ENCODE assay signal across 13 mouse cellular contexts in genomic region chr13:104660042-104660680, GRCm38 (mm10).
"Had no signal": no experiment of that assay in that cellular context is flagged by ENCODE, and none has a peak within 500 bp of the region (broad histone marks: within the 10 kb centered on the region; RNA-seq: fewer than 3 reads in every experiment).

No protein-coding gene starts in this region.

- H3K4me1 ChIP-seq: limb, embryonic 12.5 days; liver, embryonic 13.5 days; midbrain, embryonic 15.5 days; neural tube, embryonic 12.5 days had no signal

- H3K9ac ChIP-seq: limb, embryonic 12.5 days; liver, embryonic 13.5 days; liver, postnatal 0 days; midbrain, embryonic 15.5 days; neural tube, embryonic 12.5 days had no signal

- H3K27me3 ChIP-seq: limb, embryonic 12.5 days; liver, embryonic 13.5 days; midbrain, embryonic 15.5 days; neural tube, embryonic 12.5 days had no signal

- H3K27ac ChIP-seq: kidney, postnatal 0 days; limb, embryonic 12.5 days; liver, embryonic 13.5 days; midbrain, embryonic 15.5 days; neural tube, embryonic 12.5 days; stomach, postnatal 0 days had no signal

- DNase-seq: kidney, postnatal 36 days; layer of hippocampus, adult 9-11 months; layer of hippocampus, postnatal 36 days; liver; liver, embryonic 13.5 days; liver, postnatal 0 days; thymus, adult 2 months; thymus, postnatal 25 days had no signal

- H3K36me3 ChIP-seq: midbrain, embryonic 15.5 days had no signal

- ATAC-seq: liver, postnatal 0 days; midbrain, embryonic 15.5 days had no signal

- H3K9me3 ChIP-seq: limb, embryonic 12.5 days; liver, embryonic 13.5 days; midbrain, embryonic 15.5 days; neural tube, embryonic 12.5 days had no signal

- H3K4me3 ChIP-seq: limb, embryonic 12.5 days; liver, embryonic 13.5 days; midbrain, embryonic 15.5 days; neural tube, embryonic 12.5 days had no signal

- H3K4me2 ChIP-seq: limb, embryonic 12.5 days; liver, embryonic 13.5 days; midbrain, embryonic 15.5 days; neural tube, embryonic 12.5 days had no signal
